Comparison of ENCODE assay signal across 23 mouse cellular contexts in the genomic region with DNA sequence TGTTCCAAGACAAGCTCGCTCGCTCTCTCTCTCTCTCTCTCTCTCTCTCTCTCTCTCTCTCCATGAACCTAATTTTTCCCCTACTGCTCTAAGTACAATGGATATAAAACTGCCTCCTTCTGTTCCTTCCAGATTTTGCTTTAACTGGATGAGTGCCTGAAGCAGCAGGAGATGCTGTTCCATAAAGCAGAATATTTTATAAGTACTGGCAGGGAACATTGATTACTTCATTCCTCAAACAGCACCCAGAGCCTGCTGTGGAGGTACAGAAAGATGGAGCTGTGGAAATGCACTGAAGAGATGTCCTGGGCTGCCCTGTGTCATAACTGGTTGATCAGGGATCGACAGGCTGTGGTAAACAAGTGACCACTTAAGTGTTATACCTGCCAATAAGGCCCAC.
A peak's percentile ranks its signal among the peaks of the same experiment; 100 is the strongest.
DNase-seq lines count a peak whose midpoint lies in the region; TF ChIP-seq lines count a peak whose summit lies in the region.
"Had no signal": no experiment of that assay in that cellular context is flagged by ENCODE, and none has a peak within 500 bp of the region (broad histone marks: within the 10 kb centered on the region; RNA-seq: fewer than 3 reads in every experiment).

No protein-coding gene starts in this region.

- no peak for TF ChIP-seq POLR2A in cortical plate, adult 2 months (IDR thresholded peaks at IDR 0.05; ENCODE audit: extremely low read depth, insufficient read depth, low read length)

- peaks cover 1% of the 10 kb centered on the region; the same call in 1 of the 2 replicates for H3K4me1 ChIP-seq in cortical plate, adult 2 months (ENCODE audit: control insufficient read depth, insufficient read depth, low read length)
- H3K4me1 ChIP-seq: forebrain, embryonic 15.5 days; heart, embryonic 13.5 days; hindbrain, embryonic 13.5 days had no signal

- no peak overlapping the region for H3K4me3 ChIP-seq in left cerebral cortex, adult 2 months
- no peak overlapping the region for H3K4me3 ChIP-seq in cortical plate, adult 2 months (ENCODE audit: insufficient read depth, low read length)
- H3K4me3 ChIP-seq: forebrain, embryonic 15.5 days; heart, embryonic 13.5 days; hindbrain, embryonic 13.5 days had no signal

- DNase-seq in left cerebral cortex, adult 2 months (ENCODE audit: extremely low spot score in 1 of 2, low spot score in 2 of 2), result no peak
- DNase-seq in left cerebral cortex, postnatal 4 days, result no peak
- peak; percentile 68 for DNase-seq in brain, adult 2 months (ENCODE audit: low read depth, low spot score)
- peak; percentile 17 for DNase-seq in layer of hippocampus, adult 9-10 months (ENCODE audit: low spot score)
- no peak for DNase-seq in heart, postnatal 36 days
- DNase-seq in kidney, postnatal 14 days, result no peak
- DNase-seq in adipocyte (ENCODE audit: low spot score), result no peak
- DNase-seq: adrenal gland, adult 2 months; B cell, adult 2 months; cerebellum, adult 8-10 months; cerebellum, postnatal 36 days; gastrocnemius, postnatal 25 days; heart, adult 18-20 months; heart, postnatal 14 days; kidney, adult 18-20 months; lung, postnatal 4 days; midbrain, embryonic 14.5 days; thymus, postnatal 14 days had no signal

- no peak for TF ChIP-seq CTCF in left cerebral cortex, adult 2 months (IDR thresholded peaks at IDR 0.05)
- no peak for TF ChIP-seq CTCF in cortical plate, adult 2 months (IDR thresholded peaks at IDR 0.05; ENCODE audit: extremely low read depth, insufficient read depth, low read length)

- intact Hi-C loops in left cerebral cortex, adult 2 months (cut with DNase I), result loop anchor here (5.0 kb wide), 1 partner anchor 97 kb away; no protein-coding TSS in a partner anchor
- intact Hi-C loops in left cerebral cortex, postnatal 4 days (cut with DNase I), result no loop called here
- intact Hi-C loops in heart, postnatal 36 days (cut with DNase I), result no loop called here

- H3K27ac ChIP-seq in left cerebral cortex, adult 2 months, result peak overlapping the region; percentile 33; the same call in 1 of the 2 replicates
- peak overlapping the region; percentile 70; the same call in 1 of the 2 replicates for H3K27ac ChIP-seq in cortical plate, adult 2 months (ENCODE audit: insufficient read depth, low read length)
- H3K27ac ChIP-seq: forebrain, embryonic 15.5 days; heart, embryonic 13.5 days; hindbrain, embryonic 13.5 days; kidney, postnatal 0 days had no signal

Comparison
In these comparisons a context has a peak if more than half of its experiments do, and no peak if none do; other contexts are left out.
1. DNase-seq: peak in brain, adult 2 months (single experiment) and layer of hippocampus, adult 9-10 months (single experiment); none in left cerebral cortex, adult 2 months (0 of 2), left cerebral cortex, postnatal 4 days (single experiment), heart, postnatal 36 days (0 of 2), kidney, postnatal 14 days (single experiment) and adipocyte (single experiment).